Mouse (Mus musculus) heart, embryonic 11.5 days (tissue): Measurements from ENCODE around the gene Pms2. TPM values are rescaled to one million over a fixed set of nuclear protein-coding genes. Genes with fewer than 3 reads are reported as not detected.

Experiments
- polyA plus RNA-seq: library from polyadenylated mRNA; unstranded; fragments of >200 nt; fragmentation: Nextera tagmentation; extraction: Ambion mirVana; gene quantifications from 2 replicates; pipeline ENCODE4 v1.2.1, GENCODE M21; 2014

Gene Pms2
- polyA plus RNA-seq, 1 experiment from 2014 or later = 27.8 TPM

Other genes starting within 250 kb of the Pms2 start
- gene Usp42, start 177.7 kb upstream of the Pms2 start, polyA plus RNA-seq = 14.3 and 16.2 TPM in 2 replicates
- gene Eif2ak1, start 92.2 kb upstream of the Pms2 start, polyA plus RNA-seq = 40.9 and 41.6 TPM in 2 replicates
- gene Ankrd61, start 12.3 kb upstream of the Pms2 start, polyA plus RNA-seq = 0.21 and 0.47 TPM in 2 replicates
- 89.5 and 95.5 TPM in 2 replicates for gene Aimp2, start 117 bp upstream of the Pms2 start, polyA plus RNA-seq
- gene Gm42421, start 18.2 kb downstream of the Pms2 start, polyA plus RNA-seq = 0.62 and 0.82 TPM in 2 replicates
- gene Rsph10b, start 23.1 kb downstream of the Pms2 start, polyA plus RNA-seq = 0.43 and 1.5 TPM in 2 replicates
- 67.2 and 72.1 TPM in 2 replicates for gene Ccz1, start 104.9 kb downstream of the Pms2 start, polyA plus RNA-seq
- gene Ocm, start 116.7 kb downstream of the Pms2 start, polyA plus RNA-seq = not detected in 2 replicates
- 5.1 and 5.2 TPM in 2 replicates for gene Lmtk2, start 190.5 kb downstream of the Pms2 start, polyA plus RNA-seq